Mouse (Mus musculus) thymus, adult 2 months (tissue): ENCODE results near the gene Ric8b. TPM values are rescaled to one million over a fixed set of nuclear protein-coding genes. Genes with fewer than 3 reads are reported as not detected.

ENCODE experiments used
- DNase-seq: peaks from one replicate; pipeline ENCODE4 v3.0.0; 2021
- H3K27ac ChIP-seq: fragments of 200-500 bp; 2 replicates; pipeline ENCODE4 v1.5.1; 2012; ENCODE audit warnings: low read length, control low read depth; ENCODE audit not compliant: control insufficient read depth, insufficient read depth
- H3K27me3 ChIP-seq: fragments of 200-500 bp; 2 replicates; pipeline ENCODE4 v1.6.1; 2012; ENCODE audit warnings: mild to moderate bottlenecking, low read length, moderate library complexity, mixed read lengths; ENCODE audit not compliant: control insufficient read depth, insufficient read depth
- H3K36me3 ChIP-seq: fragments of 200-500 bp; 2 replicates; pipeline ENCODE4 v1.6.1; 2012; ENCODE audit warnings: mild to moderate bottlenecking, low read length, moderate library complexity; ENCODE audit not compliant: control insufficient read depth, insufficient read depth
- H3K4me1 ChIP-seq: fragments of 200-500 bp; replicated peaks from 2 replicates; pipeline ENCODE4 v1.6.1; 2012; ENCODE audit warnings: low read length; ENCODE audit not compliant: control insufficient read depth, insufficient read depth
- H3K4me3 ChIP-seq: fragments of 200-500 bp; 2 replicates; pipeline ENCODE4 v1.5.1; 2012; ENCODE audit warnings: mild to moderate bottlenecking, low read length, control low read depth, moderate library complexity; ENCODE audit not compliant: control insufficient read depth, insufficient read depth
- CTCF ChIP-seq: fragments of 200-500 bp; IDR thresholded peaks from 2 replicates; pipeline ENCODE4 v1.5.1; 2012; ENCODE audit warnings: mild to moderate bottlenecking, control low read depth, low read length, moderate library complexity, borderline replicate concordance; ENCODE audit not compliant: control insufficient read depth, poor library complexity, insufficient read depth; ENCODE audit errors: extremely low read depth
- POLR2A ChIP-seq: fragments of 200-500 bp; IDR thresholded peaks from 2 replicates; pipeline ENCODE4 v1.6.1; 2012; ENCODE audit warnings: mild to moderate bottlenecking, low read length, control low read depth, moderate library complexity; ENCODE audit not compliant: control insufficient read depth, poor library complexity, insufficient read depth; ENCODE audit errors: extremely low read depth
- WGBS: fragments of 180-500 bp; shearing (Covaris S2); methylation state at CpG from one replicate; pipeline ENCODE4 v1.1.7; 2018; 5-methylcytosine and 5-hydroxymethylcytosine counted together
- polyA plus RNA-seq: library from polyadenylated mRNA; depleted of rRNA; stranded (reverse); fragments of >200 nt; gene quantifications from 2 replicates; pipeline ENCODE4 v1.2.3, GENCODE M21; 2012

The Ric8b gene
- polyA plus RNA-seq, 1 experiment = 17.6 TPM

GRCm38 (mm10) chr10:84901676-84902075, 15.7 kb upstream of the Ric8b start:
- Histone ChIP-seq H3K4me3 (no peak overlapping the region), H3K4me1 (peaks cover 28% of the 10 kb centered on the region), H3K27me3 (no peaks in the 10 kb centered on the region), H3K36me3 (no peaks in the 10 kb centered on the region), H3K27ac (no peak overlapping the region)
- no peak for DNase-seq
- no peak for TF ChIP-seq POLR2A
- no peak for TF ChIP-seq CTCF
- 95% methylated on average over 5 of the region's 5 CpGs for WGBS

- 98% methylated on average over 2 of the region's 2 CpGs for WGBS
- no peaks in the 10 kb centered on the region for H3K27me3 ChIP-seq
- DNase-seq = no peak
- no peak overlapping the region for H3K4me3 ChIP-seq
- no peak overlapping the region for H3K27ac ChIP-seq
- H3K4me1 ChIP-seq = peaks cover 22% of the 10 kb centered on the region
- H3K36me3 ChIP-seq = no peaks in the 10 kb centered on the region
- TF ChIP-seq POLR2A = no peak
- no peak for TF ChIP-seq CTCF
Measured at GRCm38 (mm10) chr10:84902213-84902612, 15.2 kb upstream of the Ric8b start.

GRCm38 (mm10) chr10:84903307-84903706, 14.1 kb upstream of the Ric8b start:
- Histone ChIP-seq H3K4me1 (peaks cover 12% of the 10 kb centered on the region), H3K27me3 (no peaks in the 10 kb centered on the region)
- WGBS = 83% methylated on average over 7 of the region's 7 CpGs

GRCm38 (mm10) chr10:84903742-84904141, 13.7 kb upstream of the Ric8b start:
- H3K36me3 ChIP-seq = no peaks in the 10 kb centered on the region
- peak overlapping the region; percentile 34 for H3K4me3 ChIP-seq
- TF ChIP-seq POLR2A (no peak), CTCF (no peak)
- H3K4me1 ChIP-seq = peaks cover 9% of the 10 kb centered on the region
- WGBS = 17% methylated on average over 5 of the region's 5 CpGs
- DNase-seq = peak; percentile 43
- H3K27ac ChIP-seq = no peak overlapping the region
- H3K27me3 ChIP-seq = no peaks in the 10 kb centered on the region

More at GRCm38 (mm10) chr10:84903307-84903706, 14.1 kb upstream of the Ric8b start:
- H3K27ac ChIP-seq = no peak overlapping the region
- no peak overlapping the region for H3K4me3 ChIP-seq
- no peak for DNase-seq
- H3K36me3 ChIP-seq = no peaks in the 10 kb centered on the region
- TF ChIP-seq CTCF (no peak), POLR2A (no peak)

DNA sequence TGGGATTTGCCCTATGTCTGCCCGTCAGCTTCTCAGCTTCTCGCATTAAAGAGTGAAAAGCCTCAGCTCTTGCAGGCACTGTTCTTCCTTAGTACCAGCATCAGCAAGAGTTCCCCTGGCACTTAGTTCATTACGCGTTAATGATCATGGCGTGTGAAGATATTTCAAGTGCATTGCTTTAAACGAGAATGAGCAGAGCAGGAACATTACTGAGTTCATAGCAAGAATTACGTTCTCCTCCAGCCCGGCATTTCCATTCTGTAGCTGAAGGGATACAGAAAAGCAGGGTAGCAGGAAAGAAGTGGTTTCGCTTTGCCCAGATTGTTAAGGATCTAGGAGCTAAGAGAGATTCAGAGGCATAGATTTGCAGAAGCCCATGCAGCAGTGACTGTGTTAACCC, 10.5 kb upstream of the Ric8b start:
- TF ChIP-seq POLR2A (no peak), CTCF (no peak)
- H3K36me3 ChIP-seq = no peaks in the 10 kb centered on the region
- H3K4me1 ChIP-seq = peaks cover 9% of the 10 kb centered on the region
- DNase-seq = no peak
- no peaks in the 10 kb centered on the region for H3K27me3 ChIP-seq
- H3K4me3 ChIP-seq = no peak overlapping the region
- no peak overlapping the region for H3K27ac ChIP-seq
- WGBS = 94% methylated on average over 9 of the region's 9 CpGs

DNA sequence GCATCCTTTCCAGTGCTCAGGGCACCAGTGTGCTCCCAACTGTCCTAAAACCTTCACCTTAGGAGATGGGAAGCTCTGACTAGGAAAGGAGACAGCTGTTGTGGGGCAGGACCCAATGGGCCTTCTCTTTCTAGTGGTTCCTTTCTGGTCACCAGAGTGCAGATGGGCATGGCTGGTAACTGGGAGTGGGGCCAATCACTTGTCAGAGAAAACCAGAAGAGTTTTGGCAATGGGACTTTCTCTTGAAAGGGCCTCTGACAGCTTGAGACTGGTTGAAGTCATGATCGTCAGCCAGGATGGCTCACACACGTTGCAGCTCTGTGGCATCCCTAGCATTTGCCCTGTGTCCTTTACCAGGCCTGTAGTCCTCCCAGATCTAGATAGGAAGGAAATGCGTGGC, 9.4 kb upstream of the Ric8b start:
- no peak for DNase-seq
- H3K36me3 ChIP-seq = no peaks in the 10 kb centered on the region
- TF ChIP-seq POLR2A (no peak), CTCF (no peak)
- no peak overlapping the region for H3K27ac ChIP-seq
- no peak overlapping the region for H3K4me3 ChIP-seq
- no peaks in the 10 kb centered on the region for H3K27me3 ChIP-seq
- peaks cover 9% of the 10 kb centered on the region for H3K4me1 ChIP-seq
- 84% methylated on average over 3 of the region's 3 CpGs for WGBS

DNA sequence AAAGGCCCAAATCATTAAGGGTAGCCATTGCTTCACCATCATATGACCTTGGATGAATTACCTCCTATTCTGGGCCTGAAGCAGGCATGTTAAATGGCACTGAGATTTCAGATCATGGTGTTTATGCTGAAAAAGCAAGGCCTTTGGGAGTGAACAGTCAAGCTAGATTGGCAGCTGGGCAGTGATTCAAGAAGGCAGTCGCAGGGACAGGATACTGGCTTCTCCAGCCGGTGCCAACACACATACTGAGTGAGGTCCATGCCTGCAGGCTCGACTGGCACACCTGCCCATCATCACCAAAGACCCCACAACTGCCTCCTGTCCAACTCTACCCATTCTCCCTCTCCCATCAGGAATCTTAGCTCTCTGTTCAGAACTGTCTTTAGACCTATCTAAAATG, 8.9 kb upstream of the Ric8b start:
- no peak for TF ChIP-seq CTCF
- TF ChIP-seq POLR2A = no peak
- H3K4me1 ChIP-seq = peaks cover 7% of the 10 kb centered on the region
- no peak overlapping the region for H3K4me3 ChIP-seq
- DNase-seq = no peak
- 80% methylated on average over 3 of the region's 3 CpGs for WGBS
- no peaks in the 10 kb centered on the region for H3K27me3 ChIP-seq
- H3K27ac ChIP-seq = no peak overlapping the region
- H3K36me3 ChIP-seq = no peaks in the 10 kb centered on the region
